Mouse (Mus musculus): ENCODE data around the gene Nelfe.

Nelfe gene

DNA sequence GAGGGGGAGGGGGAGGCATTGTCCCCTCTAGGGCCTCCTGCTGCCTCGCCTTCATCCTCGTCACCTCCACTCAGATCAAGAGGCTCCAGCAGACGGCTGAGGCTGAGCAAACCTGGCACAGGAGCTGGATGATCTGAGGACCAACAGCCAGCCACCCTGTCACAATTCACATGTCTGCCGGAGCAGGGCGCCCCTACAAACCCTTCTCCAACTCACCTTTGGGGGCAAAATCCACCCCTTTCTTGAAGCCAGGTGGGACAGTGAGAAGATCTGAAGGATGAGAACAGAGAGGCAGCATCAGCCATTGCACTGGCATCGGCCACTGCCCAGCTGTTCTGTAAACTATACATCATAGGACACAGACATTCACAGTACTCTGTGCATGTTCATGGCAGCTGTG, 3.0 kb upstream of the Nelfe start:
- no peak for DNase-seq (ENCODE audit: low read depth, low spot score)

DNA sequence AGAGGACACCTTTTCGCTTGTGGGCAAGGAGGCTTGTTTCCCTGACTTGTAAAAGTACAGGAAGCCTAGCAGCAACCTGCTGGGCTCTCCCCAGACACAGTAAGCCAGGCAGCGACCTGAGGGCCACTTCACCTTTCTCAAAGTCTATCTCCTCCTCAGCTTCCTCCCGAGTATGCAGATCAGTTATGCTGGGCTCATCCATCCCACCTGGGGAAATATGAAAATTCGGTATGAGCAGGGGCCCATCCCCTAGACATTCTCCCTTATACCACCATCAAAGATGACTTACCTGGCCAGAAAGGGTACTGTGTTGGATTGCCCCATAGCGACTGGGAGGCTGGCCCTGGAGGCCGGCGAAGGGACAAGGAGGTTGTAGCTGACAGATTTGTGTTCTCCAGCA, 2.6 kb upstream of the Nelfe start:
- no peak for DNase-seq (ENCODE audit: low read depth, low spot score)

DNA sequence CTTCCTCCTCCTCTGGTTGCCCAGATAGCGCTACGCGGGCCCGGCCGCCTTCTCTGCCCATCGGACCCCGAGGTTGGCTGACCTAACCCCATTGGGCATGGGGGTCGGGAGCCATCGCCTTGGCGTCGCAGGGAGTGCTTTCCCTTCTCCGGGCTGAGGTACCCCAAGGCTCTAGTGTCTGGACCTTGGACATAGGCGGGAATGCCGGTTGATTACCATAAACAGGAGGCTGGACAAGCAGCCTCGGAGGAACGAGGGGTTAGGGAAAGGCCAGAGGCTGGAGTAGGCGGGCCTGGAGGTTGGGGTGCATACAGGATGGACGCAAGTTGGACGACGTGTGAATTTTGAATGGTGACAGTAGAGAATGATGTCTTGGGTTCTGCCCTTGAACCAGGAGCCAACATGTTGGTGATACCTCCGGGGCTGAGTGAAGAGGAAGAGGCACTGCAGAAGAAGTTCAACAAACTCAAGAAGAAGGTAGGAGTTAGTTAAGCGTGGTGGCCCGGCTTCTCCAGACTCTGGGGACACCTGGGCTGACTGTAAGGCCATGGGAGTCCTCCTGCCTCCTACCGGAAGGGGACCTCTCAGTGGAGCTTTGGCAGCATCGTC, 430 bp downstream of the Nelfe start:
- no peak for DNase-seq (ENCODE audit: low read depth, low spot score)

DNA sequence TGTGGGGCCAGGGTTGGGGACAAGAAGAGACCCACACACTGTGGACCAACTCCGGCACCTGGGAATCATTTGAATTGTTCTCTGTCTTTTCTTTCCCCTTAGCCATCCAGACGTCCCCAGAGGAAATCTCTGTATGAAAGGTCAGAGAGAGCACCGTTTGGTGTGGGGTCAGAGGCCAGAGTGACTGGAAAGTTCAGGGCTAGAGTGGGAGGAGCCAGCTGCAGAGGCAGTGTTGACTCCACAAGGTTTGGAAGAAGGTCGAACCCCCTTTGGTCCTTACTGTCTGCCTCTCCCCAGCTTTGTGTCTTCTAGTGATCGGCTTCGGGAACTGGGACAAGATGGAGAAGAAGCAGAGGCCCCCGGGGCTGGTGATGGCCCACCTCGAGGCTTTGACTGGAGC, 3.3 kb downstream of the Nelfe start:
- no peak for DNase-seq (ENCODE audit: low read depth, low spot score)

DNA sequence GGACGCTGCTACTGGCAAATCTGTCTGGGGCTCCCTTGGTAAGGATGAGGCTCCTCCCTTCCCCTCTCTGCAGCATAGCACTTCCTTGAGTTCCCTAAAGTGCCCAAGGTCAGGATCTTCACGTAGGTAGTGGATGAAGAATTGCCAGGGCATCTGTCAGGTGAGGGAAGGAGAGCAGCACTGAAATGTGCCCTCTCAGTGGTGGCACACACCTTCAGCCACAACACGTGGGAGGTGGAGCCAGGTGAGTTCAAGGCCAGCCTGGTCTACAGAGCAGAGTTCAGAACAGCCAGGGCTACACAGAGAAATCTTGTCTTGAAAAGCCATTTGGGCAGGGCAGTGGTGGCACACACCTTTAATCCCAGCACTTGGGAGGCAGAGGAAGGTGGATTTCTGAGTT, 4.6 kb downstream of the Nelfe start:
- no peak for DNase-seq (ENCODE audit: low read depth, low spot score)

DNA sequence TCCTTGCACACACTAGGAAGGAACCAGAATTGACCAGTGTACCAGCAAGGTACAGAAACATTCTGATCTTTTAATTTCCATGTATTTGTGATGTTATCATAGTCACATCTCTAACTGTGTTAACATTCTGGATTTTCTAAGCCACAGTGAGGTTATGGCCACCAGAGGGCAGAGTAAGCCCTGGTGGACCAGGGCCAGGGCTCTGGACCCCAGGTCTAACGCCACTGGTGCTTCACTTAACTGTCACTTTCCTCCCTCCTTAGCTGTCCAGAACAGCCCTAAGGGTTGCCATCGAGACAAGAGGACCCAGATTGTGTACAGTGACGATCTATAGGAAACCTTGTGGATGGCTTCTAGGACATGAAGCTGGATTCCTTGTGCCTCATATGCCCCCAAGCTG, 5.6 kb downstream of the Nelfe start:
- peak; percentile 42 for DNase-seq (ENCODE audit: low read depth, low spot score)

DNA sequence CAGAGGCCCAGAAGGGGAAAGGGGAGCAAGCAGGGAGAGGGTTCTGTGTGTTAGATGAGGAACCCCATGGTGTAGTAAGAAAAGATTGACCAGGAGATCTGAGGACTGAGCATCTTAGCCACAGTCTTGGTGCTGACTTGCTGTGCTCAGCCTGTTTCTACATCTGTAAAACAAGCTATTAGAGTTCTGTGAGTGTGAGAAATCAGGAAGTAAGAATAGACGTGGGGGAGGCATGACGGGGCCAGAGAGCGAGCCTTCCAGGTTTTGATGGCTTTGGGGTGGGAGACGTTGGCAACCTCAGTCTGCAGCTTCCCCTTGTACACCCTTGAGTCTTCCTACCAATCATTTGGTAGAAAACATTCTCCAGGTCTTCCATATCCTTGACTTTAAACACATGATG, 8.5 kb downstream of the Nelfe start:
- no peak for DNase-seq (ENCODE audit: low read depth, low spot score)

DNA sequence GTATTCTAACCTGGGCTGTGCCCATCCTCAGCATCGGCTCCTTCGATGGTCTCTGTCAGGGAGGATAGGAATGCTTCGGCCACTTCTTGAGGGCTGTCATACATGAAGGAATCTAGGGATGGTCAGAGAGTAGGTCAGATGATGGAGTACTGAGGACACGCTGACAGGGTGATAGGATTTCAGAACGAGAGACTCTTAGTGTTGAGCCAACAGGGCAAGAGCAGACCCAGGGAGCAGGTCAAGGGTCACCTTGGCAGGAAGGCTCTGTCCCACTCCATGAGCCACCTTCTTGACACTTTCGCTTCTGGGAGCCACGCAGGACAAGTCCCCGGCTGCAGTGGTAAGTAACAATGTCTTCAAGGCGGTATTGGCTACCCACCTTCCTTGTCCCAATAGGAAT, 10.3 kb downstream of the Nelfe start:
- no peak for DNase-seq (ENCODE audit: low read depth, low spot score)

DNA sequence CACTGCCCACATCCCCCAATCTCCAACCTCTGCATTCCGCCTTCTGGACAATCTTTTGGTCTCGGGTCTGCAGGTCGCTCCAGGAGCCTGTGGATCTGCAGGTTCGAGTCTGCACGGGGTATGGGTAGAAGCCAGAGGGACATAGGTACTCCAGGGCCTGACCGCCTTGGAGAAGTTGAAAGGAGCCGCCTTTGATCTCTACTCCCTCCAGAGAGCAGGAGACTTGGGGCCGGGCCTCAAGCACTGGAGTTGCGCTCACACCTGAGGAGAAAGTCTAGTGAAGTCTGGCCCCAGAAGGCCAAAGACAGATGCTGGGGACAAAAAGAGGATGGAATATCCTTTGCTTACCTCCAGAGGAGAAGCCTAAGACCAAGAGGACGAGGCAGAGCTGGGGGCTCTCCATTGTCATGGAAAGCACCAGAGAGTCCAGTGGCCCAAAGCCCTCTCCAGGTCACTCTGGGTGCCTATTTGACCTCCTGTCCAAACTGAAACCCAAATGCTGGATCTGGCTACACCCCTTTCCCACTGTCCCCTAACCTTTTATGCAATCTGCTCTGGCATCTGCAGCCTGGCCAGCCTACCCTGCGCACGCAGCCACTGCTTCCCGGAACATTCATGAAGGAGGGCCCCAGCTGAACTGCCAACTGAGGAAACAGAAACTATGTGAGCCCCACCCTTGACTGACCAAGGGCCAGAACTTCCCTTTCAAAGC, 11.7 kb downstream of the Nelfe start:
- DNase-seq (ENCODE audit: low read depth, low spot score): no peak

DNA sequence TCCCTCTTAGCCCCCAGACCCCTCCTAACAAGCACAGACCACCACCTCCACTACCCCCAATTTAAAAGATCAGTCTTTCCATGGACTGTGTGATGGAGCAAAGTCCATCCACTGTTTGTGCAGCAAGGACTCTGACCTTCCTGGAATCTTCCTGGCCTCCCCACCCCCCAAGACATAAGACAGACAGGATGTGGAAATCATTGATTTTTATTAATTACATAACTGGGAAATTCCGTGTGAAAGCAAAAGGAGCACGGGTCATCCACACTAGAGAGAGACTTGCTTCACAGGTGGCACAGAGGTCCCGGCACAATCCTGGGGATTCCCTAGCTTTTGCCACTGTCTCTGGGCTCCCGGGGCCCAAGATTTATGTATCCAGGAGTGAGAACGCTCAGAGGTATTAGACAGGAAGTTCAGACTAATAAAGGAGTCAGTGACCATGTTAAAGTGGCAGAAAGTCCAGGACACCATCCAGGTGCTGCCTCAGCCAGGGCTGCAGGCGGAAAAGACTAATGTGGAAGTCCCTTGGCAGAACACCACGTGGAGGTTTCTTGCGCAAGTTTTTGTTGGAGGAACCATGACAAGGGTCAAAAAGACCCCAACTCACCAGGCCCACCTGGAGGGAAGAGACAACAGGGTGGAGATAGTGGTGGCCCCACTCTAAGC, 12.4 kb downstream of the Nelfe start, which contains the start of gene Cfb:
TSS of gene Cfb (minus strand) at position 103 of the 666 bp plus-strand sequence.
- DNase-seq (ENCODE audit: low read depth, low spot score): no peak

DNA sequence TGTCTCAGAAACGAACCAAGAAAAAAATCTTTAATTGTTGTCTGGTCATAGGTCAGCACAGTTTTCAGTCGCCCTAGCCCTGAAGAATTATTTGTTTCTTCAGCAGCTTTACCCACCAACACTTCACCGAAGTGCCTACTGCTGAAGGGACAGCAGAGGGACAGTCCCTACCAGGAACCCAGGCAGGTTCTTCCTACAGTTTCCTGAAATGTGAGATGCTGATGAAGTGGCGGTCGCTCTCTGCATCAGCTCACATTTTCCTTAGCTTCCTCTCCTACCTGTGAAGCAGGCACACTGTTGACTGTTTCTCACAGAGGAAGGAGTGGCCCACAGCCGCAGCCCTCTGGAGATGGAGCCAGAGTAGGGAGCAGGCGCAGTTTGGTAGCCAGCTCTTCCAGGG, 15.8 kb downstream of the Nelfe start:
- no peak for DNase-seq (ENCODE audit: low read depth, low spot score)

DNA sequence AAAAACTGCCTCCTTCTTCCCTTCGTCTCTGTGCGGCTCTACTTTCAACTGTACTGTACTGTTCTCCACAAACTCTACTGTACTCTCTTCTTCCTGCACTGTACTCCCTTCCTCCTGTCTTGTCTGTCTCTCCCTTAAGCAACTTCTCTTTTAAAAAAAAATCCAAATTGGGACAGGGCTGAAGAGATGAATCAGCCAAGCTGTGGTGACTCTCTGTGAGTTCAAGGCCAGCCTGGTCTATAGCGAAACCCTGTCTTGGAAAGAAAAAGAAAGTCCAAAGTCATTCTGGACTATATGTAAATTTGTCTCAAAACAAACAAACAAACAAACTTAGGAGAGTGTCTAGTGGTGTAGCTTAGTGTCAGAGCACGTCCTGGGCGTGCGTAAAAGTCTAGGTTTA, 24.1 kb downstream of the Nelfe start:
- DNase-seq (ENCODE audit: low read depth, low spot score): no peak

DNA sequence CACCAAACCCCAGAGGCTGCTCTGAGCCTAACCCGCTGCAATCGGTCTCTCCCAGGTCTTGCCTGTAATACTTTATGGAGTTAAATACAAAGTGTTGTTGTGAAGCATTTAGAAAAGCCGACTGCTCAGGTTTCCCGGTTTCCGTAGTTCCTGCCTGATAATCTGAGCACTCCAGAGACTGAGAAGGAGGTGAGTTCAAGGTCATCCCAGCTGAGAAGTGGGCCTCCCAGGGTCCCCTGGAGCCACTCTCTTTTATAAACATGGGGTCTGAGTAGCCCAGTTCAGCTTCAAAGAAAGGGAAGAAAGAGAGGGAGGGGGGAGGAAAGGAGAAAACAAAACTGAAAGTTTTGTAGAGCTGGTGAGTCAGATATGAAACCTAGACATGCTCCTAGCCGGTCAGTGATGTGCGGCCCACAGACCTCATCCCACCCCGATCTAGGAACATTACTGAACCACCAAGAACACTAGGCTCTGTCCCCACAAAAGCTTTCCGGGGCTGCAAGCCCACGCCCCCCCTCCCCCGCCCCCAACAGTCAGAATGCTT, 29.2 kb downstream of the Nelfe start, which contains the start of gene Zbtb12:
TSS of gene Zbtb12 (plus strand) at position 148 of the 544 bp plus-strand sequence.
- no peak for DNase-seq (ENCODE audit: low read depth, low spot score)

DNA sequence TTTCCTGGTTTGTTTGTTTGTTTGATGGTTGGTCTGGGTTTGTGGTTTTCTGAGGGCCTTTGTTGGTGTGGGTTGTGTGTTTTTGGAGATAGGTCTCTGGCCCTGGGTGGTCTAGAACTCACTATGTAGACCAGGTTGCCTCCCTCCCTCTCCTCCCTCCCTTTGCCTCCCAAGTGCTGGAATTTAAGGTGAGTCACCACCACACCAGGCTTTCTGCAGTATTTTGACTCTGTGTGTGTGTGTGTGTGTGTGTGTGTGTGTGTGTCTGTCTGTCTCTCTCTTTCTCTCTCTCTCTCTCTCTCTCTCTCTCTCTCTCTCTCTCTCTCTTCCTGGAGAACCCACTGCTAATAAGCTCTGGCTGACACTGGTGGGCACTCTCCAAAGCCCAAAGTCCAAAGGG, 31.0 kb downstream of the Nelfe start:
- DNase-seq (ENCODE audit: low read depth, low spot score): no peak

DNA sequence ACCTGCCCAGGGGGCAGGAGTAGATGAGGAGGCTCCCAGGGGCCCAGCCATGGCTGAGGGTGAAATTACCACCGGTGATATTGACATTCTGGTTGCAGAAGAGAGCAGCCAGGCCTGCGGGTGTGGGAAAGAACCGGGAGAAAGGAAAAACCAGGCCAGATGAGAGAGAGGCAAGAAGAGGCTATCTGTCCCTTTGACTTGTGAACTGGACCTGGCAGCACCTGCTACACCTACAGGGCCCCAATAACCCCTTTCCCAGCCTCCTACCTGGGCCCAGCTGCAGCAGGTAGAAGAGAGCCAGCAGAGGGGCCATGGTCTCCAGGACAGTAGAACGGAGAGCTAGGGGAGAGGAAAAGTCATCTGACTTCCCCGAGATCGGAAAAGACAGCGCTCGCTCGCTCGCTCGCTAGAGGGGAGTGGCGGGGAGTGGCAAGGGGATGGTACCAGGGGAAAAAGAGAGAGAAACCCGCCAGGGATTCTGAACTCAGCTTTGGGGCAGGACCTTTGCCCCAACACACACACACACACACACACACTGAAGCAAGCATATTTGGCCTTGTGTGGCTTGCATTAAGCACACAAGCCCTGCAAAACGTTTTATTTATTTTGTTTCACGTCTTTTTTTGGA, 31.6 kb downstream of the Nelfe start, which contains the start of gene Gm20547:
TSS of gene Gm20547 (minus strand) at position 360 of the 628 bp plus-strand sequence.
- no peak for DNase-seq (ENCODE audit: low read depth, low spot score)

DNA sequence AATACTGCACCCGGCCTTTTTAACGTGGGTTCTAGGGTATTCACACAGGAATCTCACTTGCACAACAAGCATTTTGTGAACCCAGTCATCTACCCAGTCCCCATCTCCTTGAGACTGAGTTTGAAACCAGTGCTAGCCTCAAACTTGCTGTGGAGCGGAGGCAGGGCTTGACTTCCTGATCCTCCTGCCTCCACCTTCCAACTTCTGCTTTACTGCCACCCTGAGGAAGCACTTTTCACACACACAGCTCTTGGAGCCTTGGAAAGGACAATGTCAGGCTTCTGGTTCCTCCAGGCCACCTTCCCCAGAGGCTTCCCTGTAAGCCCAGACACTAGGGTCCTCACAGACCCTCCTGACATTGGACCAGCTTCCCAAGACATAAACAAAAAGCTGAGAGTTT, 33.1 kb downstream of the Nelfe start:
- DNase-seq (ENCODE audit: low read depth, low spot score): peak; percentile 12

DNA sequence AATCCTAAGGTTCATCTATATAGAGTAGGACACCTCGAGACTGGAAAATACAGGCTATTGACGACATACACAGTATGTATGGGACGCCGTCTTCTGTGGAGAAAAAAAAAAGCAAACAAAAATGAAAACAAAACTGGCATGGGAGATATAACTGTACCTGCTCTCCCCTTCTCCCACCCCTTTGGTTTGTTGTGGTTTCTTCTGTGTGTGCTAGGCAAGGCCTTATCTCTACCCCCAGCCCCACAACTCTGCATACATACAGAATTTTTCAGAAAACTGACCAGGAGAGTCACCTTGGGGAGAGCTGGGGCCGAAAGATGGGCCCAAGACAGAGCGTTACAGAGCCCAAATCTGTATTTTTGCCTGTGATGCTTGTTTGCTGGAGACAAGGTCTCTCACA, 34.5 kb downstream of the Nelfe start:
- DNase-seq (ENCODE audit: low read depth, low spot score): no peak

DNA sequence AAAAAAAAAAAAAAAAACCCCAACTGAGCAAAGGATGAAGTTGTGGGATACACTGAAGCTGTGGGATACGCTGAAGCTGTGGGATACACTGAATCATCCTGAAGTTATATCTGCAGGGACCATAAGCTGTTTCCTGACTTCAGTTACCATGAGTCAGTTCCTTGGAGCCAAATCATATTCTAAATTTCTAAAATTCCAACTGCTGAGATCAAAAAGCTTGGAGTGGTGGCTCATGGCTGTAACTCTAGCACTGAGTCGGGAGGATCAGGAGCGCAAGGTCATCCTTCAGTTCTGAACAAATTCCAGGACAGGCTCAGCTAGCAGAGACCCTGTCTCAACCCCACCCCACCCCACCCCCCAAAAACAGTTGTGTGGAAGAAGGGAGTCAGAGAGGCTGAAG, 35.4 kb downstream of the Nelfe start:
- DNase-seq (ENCODE audit: low read depth, low spot score): peak; percentile 16

DNA sequence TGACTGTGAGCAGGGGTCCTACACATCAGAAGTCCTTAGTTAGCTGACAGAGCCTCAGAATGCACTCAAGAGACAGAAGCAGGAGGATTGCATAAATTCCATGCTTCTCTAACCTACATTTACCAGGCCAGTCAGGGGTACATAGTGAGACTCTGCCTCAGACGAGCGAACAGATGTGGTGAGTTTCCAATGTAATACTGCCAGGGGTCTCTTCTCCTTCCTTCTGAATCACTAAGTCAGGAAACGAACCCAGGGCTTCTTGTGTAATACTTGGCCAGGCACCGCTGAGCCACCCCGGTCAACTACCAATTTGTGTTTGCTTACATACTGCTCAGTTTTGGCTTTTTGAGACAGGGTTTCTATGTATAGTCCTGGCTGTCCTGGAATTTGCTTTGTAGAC, 37.8 kb downstream of the Nelfe start:
- no peak for DNase-seq (ENCODE audit: low read depth, low spot score)

DNA sequence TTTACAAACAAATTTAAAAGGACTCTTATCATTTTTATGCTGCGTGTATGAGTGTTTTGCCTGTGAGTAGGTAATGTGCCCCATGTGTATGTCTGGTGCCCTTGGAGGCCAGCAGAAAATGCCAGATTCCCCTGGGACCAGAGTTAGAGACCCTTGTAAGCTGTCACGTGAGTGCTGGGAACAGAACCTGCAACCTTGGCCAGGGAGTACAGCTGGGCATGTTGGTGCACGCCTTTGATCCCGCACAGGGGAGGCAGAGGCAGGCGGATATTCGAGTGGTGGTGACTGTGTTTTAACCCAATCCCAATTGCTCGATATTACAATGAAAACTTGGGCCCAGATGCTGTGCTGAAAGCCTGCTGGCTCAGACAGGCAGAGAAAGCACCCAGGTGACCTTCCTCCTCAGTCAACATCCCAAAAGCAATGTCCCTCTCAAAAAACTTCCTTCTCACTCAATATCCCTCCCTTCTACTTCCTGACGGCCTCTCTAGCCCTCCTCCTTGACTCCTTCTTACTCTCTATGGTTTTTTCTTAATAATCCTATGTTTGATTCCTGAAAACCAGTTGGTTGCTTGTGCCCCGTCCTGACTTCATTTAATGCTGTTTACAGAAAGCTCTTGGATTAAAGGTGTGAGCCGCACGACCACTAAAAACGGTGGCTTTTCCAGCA, 40.0 kb downstream of the Nelfe start:
- DNase-seq (ENCODE audit: low read depth, low spot score): no peak

DNA sequence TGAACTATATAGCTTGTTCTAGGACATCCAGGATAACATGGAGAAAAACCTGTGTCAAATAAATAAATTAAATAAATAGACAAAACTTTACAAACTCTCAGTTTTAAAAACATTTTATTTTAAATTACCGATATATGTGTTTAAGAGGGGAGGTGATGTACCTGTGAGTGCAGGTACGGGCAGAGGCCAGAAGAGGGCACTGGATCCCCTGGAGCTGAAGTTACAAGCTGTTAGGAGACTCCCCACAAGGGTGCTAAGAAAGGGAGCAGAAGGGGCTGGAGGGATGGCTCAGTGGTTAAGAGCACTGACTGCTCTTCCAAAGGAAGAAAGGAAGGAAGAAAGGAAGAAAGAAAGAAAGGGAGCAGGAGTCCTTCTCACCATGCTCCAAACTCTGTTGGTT, 41.2 kb downstream of the Nelfe start:
- no peak for DNase-seq (ENCODE audit: low read depth, low spot score)
